Mouse (Mus musculus) limb, embryonic 12.5 days (tissue): ENCODE results near the gene Dpm2. TPM values are rescaled to one million over a fixed set of nuclear protein-coding genes. Genes with fewer than 3 reads are reported as not detected.
A peak's percentile ranks its signal among the peaks of the same experiment; 100 is the strongest.

ENCODE experiments used
- ATAC-seq: fragments of 200-750 bp; cut with Nextera tagmentation; 2 replicates; pipeline ENCODE4 v1.8.0; 2017; ENCODE audit warnings: low read depth, moderate TSS enrichment; ENCODE audit not compliant: insufficient number of reproducible peaks, insufficient read depth, low FRiP score, low TSS enrichment
- H3K27ac ChIP-seq: fragments of 300-500 bp; sonication (generic); 2 replicates; pipeline ENCODE4 v1.5.1; 2016; ENCODE audit warnings: mild to moderate bottlenecking, moderate library complexity
- H3K27me3 ChIP-seq: fragments of 300-500 bp; sonication (generic); 2 replicates; pipeline ENCODE4 v1.6.1; 2016; ENCODE audit warnings: mild to moderate bottlenecking, moderate library complexity
- H3K36me3 ChIP-seq: fragments of 300-500 bp; sonication (generic); 2 replicates; pipeline ENCODE4 v1.6.1; 2016; ENCODE audit warnings: mild to moderate bottlenecking, moderate library complexity
- H3K4me1 ChIP-seq: fragments of 300-500 bp; sonication (generic); replicated peaks from 2 replicates; pipeline ENCODE4 v1.6.1; 2016
- H3K4me2 ChIP-seq: fragments of 300-500 bp; sonication (generic); 2 replicates; pipeline ENCODE4 v1.6.1; 2016; ENCODE audit warnings: mild to moderate bottlenecking, moderate library complexity
- H3K4me3 ChIP-seq: fragments of 300-500 bp; sonication (generic); replicated peaks from 2 replicates; pipeline ENCODE4 v1.5.1; 2016; ENCODE audit warnings: mild to moderate bottlenecking
- H3K9ac ChIP-seq: fragments of 300-500 bp; sonication (generic); replicated peaks from 2 replicates; pipeline ENCODE4 v1.6.1; 2016; ENCODE audit warnings: mild to moderate bottlenecking, moderate library complexity
- H3K9me3 ChIP-seq: fragments of 300-500 bp; sonication (generic); 2 replicates; pipeline ENCODE4 v1.6.1; 2016; ENCODE audit warnings: mild to moderate bottlenecking, moderate library complexity
- WGBS: fragments of 180-500 bp; shearing (Covaris S2); methylation state at CpG from one replicate; pipeline ENCODE4 v1.1.7; 2016; 5-methylcytosine and 5-hydroxymethylcytosine counted together
- polyA plus RNA-seq: library from polyadenylated mRNA; unstranded; fragments of >200 nt; fragmentation: Nextera tagmentation; extraction: Ambion mirVana; gene quantifications from 2 replicates; pipeline ENCODE4 v1.2.1, GENCODE M21; 2016

The Dpm2 gene
- polyA plus RNA-seq, 1 experiment from 2014 or later, result 99.7 TPM

DNA sequence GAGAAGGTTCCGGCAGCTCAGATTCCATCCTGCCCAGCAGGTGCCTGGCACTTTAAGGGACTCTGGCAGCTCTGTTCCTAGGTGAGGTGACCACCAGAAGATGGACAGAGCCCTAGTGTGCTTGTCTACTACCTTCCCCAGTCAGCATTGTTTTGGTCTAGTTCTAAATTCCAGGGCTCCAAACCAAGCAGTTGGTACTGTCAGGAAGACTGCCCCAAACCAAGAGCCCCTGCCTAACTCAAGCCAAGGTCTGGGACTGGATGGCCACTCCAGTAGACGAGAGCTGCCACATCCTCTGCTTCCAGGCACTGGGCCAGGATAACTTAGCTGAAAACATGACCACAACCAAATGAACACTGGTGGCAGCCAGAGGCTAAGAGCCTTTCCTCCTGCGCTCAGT is 1.7 kb upstream of the Dpm2 start:
- Histone ChIP-seq H3K9me3 (no peaks in the 10 kb centered on the region), H3K4me1 (peaks cover 12% of the 10 kb centered on the region), H3K36me3 (peaks cover 64% of the 10 kb centered on the region), H3K4me3 (no peak overlapping the region), H3K27me3 (no peaks in the 10 kb centered on the region), H3K9ac (no peak overlapping the region), H3K4me2 (no peak overlapping the region), H3K27ac (no peak overlapping the region)
- 91% methylated on average over 3 of the region's 3 CpGs for WGBS
- ATAC-seq, result no peak

- Histone ChIP-seq H3K4me2 (peak overlapping the region; percentile 93; the same call in 1 of the 2 replicates), H3K27ac (no peak overlapping the region), H3K4me1 (peaks cover 18% of the 10 kb centered on the region), H3K9me3 (no peaks in the 10 kb centered on the region), H3K4me3 (no peak overlapping the region), H3K27me3 (peaks cover 10% of the 10 kb centered on the region), H3K9ac (no peak overlapping the region), H3K36me3 (peaks cover 33% of the 10 kb centered on the region)
- ATAC-seq, result no peak
- 90% methylated on average over 11 of the region's 11 CpGs for WGBS
Observed at GRCm38 (mm10) chr2:32572196-32572595, 1.5 kb downstream of the Dpm2 start.

- peak within 1 kb of the TSS; percentile 68 for H3K9ac ChIP-seq
- no peak for ATAC-seq
- peak within 1 kb of the TSS; percentile 54 for H3K4me3 ChIP-seq
- peaks cover 33% of the 10 kb centered on the region for H3K27me3 ChIP-seq
- H3K36me3 ChIP-seq, result peaks cover 13% of the 10 kb centered on the region; the same call in 1 of the 2 replicates
- peaks cover 21% of the 10 kb centered on the region for H3K4me1 ChIP-seq
- H3K27ac ChIP-seq, result 0 out of 2 replicates have a peak within 1 kb of the TSS, but pooled peaks have one; percentile 45
- peak within 1 kb of the TSS; percentile 94 for H3K4me2 ChIP-seq
- 79% methylated on average over 6 of the region's 6 CpGs for WGBS
- H3K9me3 ChIP-seq, result no peaks in the 10 kb centered on the region
Observed at GRCm38 (mm10) chr2:32574497-32574896, 3.8 kb downstream of the Dpm2 start, which contains the start of gene Pip5kl1. Pip5kl1 (plus strand) TSS chr2:32574797.

- Histone ChIP-seq H3K4me1 (peaks cover 21% of the 10 kb centered on the region), H3K9me3 (no peaks in the 10 kb centered on the region), H3K27ac (0 out of 2 replicates have a peak overlapping the region, but pooled peaks have one; percentile 45), H3K9ac (peak overlapping the region; percentile 68), H3K4me3 (peak overlapping the region; percentile 54), H3K36me3 (peaks cover 13% of the 10 kb centered on the region; the same call in 1 of the 2 replicates), H3K4me2 (peak overlapping the region; percentile 94), H3K27me3 (peaks cover 39% of the 10 kb centered on the region)
- ATAC-seq, result no peak
- WGBS, result 1% methylated on average over 26 of the region's 26 CpGs
Observed at GRCm38 (mm10) chr2:32574901-32575585, 4.4 kb downstream of the Dpm2 start.

- H3K27me3 ChIP-seq, result peaks cover 42% of the 10 kb centered on the region
- H3K4me3 ChIP-seq, result peak within 1 kb of the TSS; percentile 54
- 0 out of 2 replicates have a peak within 1 kb of the TSS, but pooled peaks have one; percentile 45 for H3K27ac ChIP-seq
- peaks cover 21% of the 10 kb centered on the region for H3K4me1 ChIP-seq
- peak within 1 kb of the TSS; percentile 68 for H3K9ac ChIP-seq
- H3K36me3 ChIP-seq, result peaks cover 13% of the 10 kb centered on the region; the same call in 1 of the 2 replicates
- H3K9me3 ChIP-seq, result no peaks in the 10 kb centered on the region
- ATAC-seq, result peak; percentile 45; the same call in 1 of the 2 replicates
- peak within 1 kb of the TSS; percentile 94 for H3K4me2 ChIP-seq
- WGBS, result 7% methylated on average over 28 of the region's 28 CpGs
Observed at GRCm38 (mm10) chr2:32575586-32576160, 5.0 kb downstream of the Dpm2 start, which contains the start of gene 9430097D07Rik. 9430097D07Rik (minus strand) TSS chr2:32575684.

- Histone ChIP-seq H3K9ac (no peak overlapping the region), H3K36me3 (peaks cover 13% of the 10 kb centered on the region; the same call in 1 of the 2 replicates), H3K4me3 (no peak overlapping the region), H3K27me3 (peaks cover 42% of the 10 kb centered on the region), H3K4me2 (0 out of 2 replicates have a peak overlapping the region, but pooled peaks have one; percentile 94), H3K27ac (no peak overlapping the region), H3K9me3 (no peaks in the 10 kb centered on the region), H3K4me1 (peaks cover 18% of the 10 kb centered on the region)
- WGBS, result 90% methylated on average over 9 of the region's 9 CpGs
- no peak for ATAC-seq
Observed at GRCm38 (mm10) chr2:32576532-32576931, 5.9 kb downstream of the Dpm2 start.

GRCm38 (mm10) chr2:32578146-32579046 is 7.7 kb downstream of the Dpm2 start:
- WGBS, result 36% methylated on average over 24 of the region's 30 CpGs
- Histone ChIP-seq H3K36me3 (no peaks in the 10 kb centered on the region; the same call in 1 of the 2 replicates), H3K4me2 (no peak overlapping the region), H3K9me3 (no peaks in the 10 kb centered on the region), H3K4me1 (peaks cover 16% of the 10 kb centered on the region), H3K27me3 (peaks cover 54% of the 10 kb centered on the region), H3K9ac (no peak overlapping the region), H3K27ac (no peak overlapping the region), H3K4me3 (no peak overlapping the region)
- no peak for ATAC-seq

- Histone ChIP-seq H3K9ac (no peak overlapping the region), H3K36me3 (no peaks in the 10 kb centered on the region), H3K27me3 (peaks cover 49% of the 10 kb centered on the region), H3K4me1 (0 out of 2 replicates have a peak, but pooled peaks cover 10% of the 10 kb centered on the region), H3K4me2 (peak overlapping the region; percentile 36), H3K27ac (no peak overlapping the region), H3K4me3 (0 out of 2 replicates have a peak overlapping the region, but pooled peaks have one; percentile 15), H3K9me3 (no peaks in the 10 kb centered on the region)
- WGBS, result 38% methylated on average over 19 of the region's 19 CpGs
- ATAC-seq, result no peak
Observed at GRCm38 (mm10) chr2:32581450-32582095, 10.9 kb downstream of the Dpm2 start.

DNA sequence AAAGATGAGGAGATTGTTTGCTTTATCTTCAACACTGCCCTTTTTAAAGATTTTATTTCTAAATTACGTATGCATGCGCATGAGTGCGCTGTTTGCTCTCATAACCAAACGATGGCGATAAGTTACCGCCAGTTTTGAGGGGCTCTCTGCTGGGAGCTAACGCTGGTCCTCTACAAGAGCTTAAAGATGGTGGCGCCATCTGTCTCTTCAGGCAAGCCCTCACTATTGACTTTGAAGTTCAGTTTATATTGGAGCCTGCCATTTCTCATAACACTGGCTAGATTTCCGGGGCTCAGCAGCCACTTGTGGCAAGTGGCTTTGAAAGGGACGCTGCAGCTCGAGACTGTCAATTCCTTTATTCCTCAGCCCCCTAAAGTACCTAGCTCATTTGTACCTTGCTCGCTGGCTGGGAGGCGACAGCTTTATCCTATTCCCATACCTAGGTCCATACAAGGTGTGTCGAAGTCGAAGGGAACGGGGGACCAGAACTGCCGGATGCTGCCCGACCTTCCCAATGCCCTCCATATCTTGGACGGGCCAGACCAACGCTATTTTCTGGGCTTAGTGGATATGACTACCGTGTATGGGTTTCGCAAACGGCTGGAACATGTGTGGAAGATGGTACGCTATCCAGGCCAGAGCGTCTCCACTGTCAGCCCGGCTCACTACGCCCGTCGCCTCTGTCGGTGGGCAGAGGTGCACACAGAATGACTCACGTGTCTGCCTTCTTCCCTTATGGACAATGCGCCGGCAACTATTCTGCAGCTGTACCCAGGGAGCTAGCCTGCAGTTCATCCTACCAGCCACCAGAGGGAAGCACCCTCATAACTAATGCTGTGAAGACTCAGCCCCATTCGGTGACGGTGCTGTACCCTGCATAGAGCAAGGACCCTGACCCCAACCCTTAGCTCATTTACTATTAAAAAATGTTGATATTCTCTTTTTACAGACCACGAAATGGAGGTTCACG is 12.5 kb downstream of the Dpm2 start:
- Histone ChIP-seq H3K36me3 (no peaks in the 10 kb centered on the region), H3K27me3 (peaks cover 34% of the 10 kb centered on the region), H3K9ac (peak overlapping the region; percentile 54), H3K27ac (no peak overlapping the region), H3K4me1 (peaks cover 19% of the 10 kb centered on the region), H3K9me3 (no peaks in the 10 kb centered on the region), H3K4me3 (peak overlapping the region; percentile 27), H3K4me2 (peak overlapping the region; percentile 62)
- ATAC-seq, result peak; percentile 45
- WGBS, result 13% methylated on average over 37 of the region's 37 CpGs
